Mouse (Mus musculus) CH12.LX (cell line): ENCODE results near the gene Arfgap1.

Experiments
- CHD2 ChIP-seq: IDR thresholded peaks from 2 replicates; pipeline ENCODE4 v1.6.1; 2011; ENCODE audit warnings: low read length, improper control_type of control experiment
- CTCF ChIP-seq, 2 experiments: IDR thresholded peaks in 1 of 2; conservative IDR thresholded peaks in 1 of 2; 2 replicates each; pipeline ENCODE4 v1.5.1; 2011 to 2012; ENCODE audit warnings: low read depth in 2 of 2, low read length in 2 of 2, improper control_type of control experiment in 1 of 2, inconsistent platforms in 1 of 2, mild to moderate bottlenecking in 1 of 2, moderate library complexity in 1 of 2
- HCFC1 ChIP-seq: IDR thresholded peaks from 2 replicates; pipeline ENCODE4 v1.6.1; 2012; ENCODE audit warnings: low read depth, mild to moderate bottlenecking, inconsistent platforms, low read length, improper control_type of control experiment
- MXI1 ChIP-seq: IDR thresholded peaks from 2 replicates; pipeline ENCODE4 v1.6.1; 2011; ENCODE audit warnings: mild to moderate bottlenecking, low read depth, low read length, improper control_type of control experiment
- POLR2A ChIP-seq: IDR thresholded peaks from 2 replicates; pipeline ENCODE4 v1.6.1; 2011; ENCODE audit warnings: low read depth, mild to moderate bottlenecking, improper control_type of control experiment, low read length

DNA sequence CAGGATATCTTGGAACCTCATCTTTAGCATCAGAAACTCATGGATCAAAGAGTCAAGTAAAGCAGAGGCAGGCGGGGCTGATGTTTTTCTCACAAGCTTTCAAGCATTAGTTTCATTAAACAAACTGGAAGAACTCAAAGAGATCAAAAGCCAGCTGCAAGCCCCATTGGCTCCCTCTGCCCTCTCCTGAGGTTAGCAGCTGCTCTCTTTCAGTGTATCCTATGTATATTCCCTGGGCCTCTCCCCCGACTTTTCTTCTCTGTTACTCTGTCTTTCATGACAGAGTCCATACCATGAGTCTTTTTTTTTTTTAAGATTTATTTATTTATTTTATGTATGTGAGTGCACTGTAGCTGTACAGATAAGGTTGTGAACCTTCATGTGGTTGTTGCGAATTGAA, 6.8 kb upstream of the Arfgap1 start:
- TF ChIP-seq HCFC1 (no peak), POLR2A (no peak), CTCF (conservative IDR thresholded peaks at IDR 0.05 in 1 of 2, IDR thresholded peaks at IDR 0.05 in 1 of 2; ENCODE audit: low read depth in 2 of 2, low read length in 2 of 2) (no peak), MXI1 (no peak), CHD2 (no peak)
